Mouse (Mus musculus) erythroblast, adult 5-6 weeks (primary cell): ENCODE results near the gene Phldb2. TPM values are rescaled to one million over a fixed set of nuclear protein-coding genes. Genes with fewer than 3 reads are reported as not detected.

Source experiments
- ATAC-seq: replicated peaks from 2 replicates; pipeline ENCODE4 v1.8.0; 2016; ENCODE audit warnings: moderate number of reproducible peaks, mild to moderate bottlenecking, moderate TSS enrichment, inconsistent platforms; ENCODE audit not compliant: poor library complexity, low FRiP score, severe bottlenecking
- total RNA-seq, 2 experiments: library from RNA; stranded (forward) in 1 of 2; stranded (reverse) in 1 of 2; fragments of 150-400 nt in 1 of 2; fragments of 200-764, 138-1000 nt in 1 of 2; gene quantifications; 2 replicates each; pipeline versions ENCODE4 v1.2.3 to v1.2.4; 2015 to 2017; ENCODE audit warnings: low replicate concordance in 2 of 2

Gene Phldb2
- total RNA-seq, 2 experiments from 2014 or later = 0.26 TPM; not detected in 1

GRCm38 (mm10) chr16:45956390-45956950, 3.1 kb upstream of the Phldb2 start:
- no peak for ATAC-seq

GRCm38 (mm10) chr16:45952501-45952900, 897 bp downstream of the Phldb2 start:
- no peak for ATAC-seq

GRCm38 (mm10) chr16:45952035-45952434, 1.4 kb downstream of the Phldb2 start:
- ATAC-seq = no peak

GRCm38 (mm10) chr16:45946335-45946734, 7.1 kb downstream of the Phldb2 start:
- no peak for ATAC-seq

- no peak for ATAC-seq
Measured at GRCm38 (mm10) chr16:45945649-45946048, 7.7 kb downstream of the Phldb2 start.

GRCm38 (mm10) chr16:45945174-45945631, 8.2 kb downstream of the Phldb2 start:
- no peak for ATAC-seq

GRCm38 (mm10) chr16:45942169-45942891, 11.1 kb downstream of the Phldb2 start:
- no peak for ATAC-seq

GRCm38 (mm10) chr16:45940701-45941100, 12.7 kb downstream of the Phldb2 start:
- ATAC-seq = no peak

- ATAC-seq = no peak
Measured at GRCm38 (mm10) chr16:45939436-45939835, 14.0 kb downstream of the Phldb2 start.

GRCm38 (mm10) chr16:45937381-45937780, 16.0 kb downstream of the Phldb2 start:
- no peak for ATAC-seq

- ATAC-seq = no peak
Measured at GRCm38 (mm10) chr16:45936521-45936920, 16.9 kb downstream of the Phldb2 start.

- ATAC-seq = no peak
Measured at GRCm38 (mm10) chr16:45935956-45936483, 17.4 kb downstream of the Phldb2 start.

GRCm38 (mm10) chr16:45934721-45935407, 18.5 kb downstream of the Phldb2 start:
- no peak for ATAC-seq

GRCm38 (mm10) chr16:45930308-45930707, 23.1 kb downstream of the Phldb2 start:
- no peak for ATAC-seq

GRCm38 (mm10) chr16:45928090-45928489, 25.3 kb downstream of the Phldb2 start:
- ATAC-seq = no peak

GRCm38 (mm10) chr16:45927601-45928000, 25.8 kb downstream of the Phldb2 start:
- ATAC-seq = no peak

GRCm38 (mm10) chr16:45926875-45927274, 26.5 kb downstream of the Phldb2 start:
- ATAC-seq = no peak

- no peak for ATAC-seq
Measured at GRCm38 (mm10) chr16:45923731-45924424, 29.5 kb downstream of the Phldb2 start.

- ATAC-seq = no peak
Measured at GRCm38 (mm10) chr16:45922546-45923229, 30.7 kb downstream of the Phldb2 start.

GRCm38 (mm10) chr16:45919572-45919971, 33.8 kb downstream of the Phldb2 start:
- ATAC-seq = no peak
